Mouse (Mus musculus): Measurements from ENCODE around the gene Gm49322.
"Not testable (repeated sequence)": the region's sequence is repeated elsewhere in the genome, so short reads cannot be mapped to it uniquely, and the experiment has no call there.

Gene Gm49322

DNA sequence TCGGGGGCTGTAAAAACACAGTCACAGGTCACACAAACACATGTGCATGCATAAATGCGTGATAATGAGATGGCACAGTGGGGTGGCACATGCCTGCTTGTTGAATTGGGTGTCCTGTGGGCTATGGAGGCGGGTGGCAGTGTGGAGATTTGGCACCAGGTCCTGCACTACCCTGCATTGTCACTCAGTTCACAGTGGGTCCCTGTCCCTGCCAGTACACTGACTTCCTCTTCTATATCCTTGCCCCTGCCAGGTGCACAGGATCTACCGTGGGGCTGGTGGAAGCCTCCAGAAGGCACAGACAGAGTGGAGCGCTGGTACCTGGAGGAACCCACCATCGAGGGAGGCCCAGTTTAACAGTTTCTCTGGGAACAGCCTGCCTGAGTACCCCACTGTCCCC, 8.5 kb downstream of the Gm49322 start:
- DNase-seq: no peak

DNA sequence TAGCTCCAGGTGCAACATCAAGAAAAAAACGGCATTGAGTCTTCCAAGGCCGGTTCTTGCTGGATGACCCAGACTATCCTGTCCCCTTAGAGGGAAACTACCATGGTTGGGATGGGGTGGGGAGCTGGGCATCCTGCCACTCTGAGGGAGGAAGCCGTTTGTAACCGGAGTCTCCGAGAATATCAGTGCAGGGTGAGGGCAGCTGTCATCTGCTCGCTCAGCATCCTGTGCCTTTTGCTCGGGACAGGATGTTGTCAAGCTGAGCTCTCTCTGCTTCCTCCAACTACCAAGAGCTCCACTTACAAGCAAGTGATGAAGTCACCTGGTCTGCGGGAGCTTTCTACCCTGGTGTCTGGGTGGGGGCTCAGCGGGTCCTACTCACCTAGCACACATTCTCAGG, 12.4 kb downstream of the Gm49322 start:
- DNase-seq: no peak

DNA sequence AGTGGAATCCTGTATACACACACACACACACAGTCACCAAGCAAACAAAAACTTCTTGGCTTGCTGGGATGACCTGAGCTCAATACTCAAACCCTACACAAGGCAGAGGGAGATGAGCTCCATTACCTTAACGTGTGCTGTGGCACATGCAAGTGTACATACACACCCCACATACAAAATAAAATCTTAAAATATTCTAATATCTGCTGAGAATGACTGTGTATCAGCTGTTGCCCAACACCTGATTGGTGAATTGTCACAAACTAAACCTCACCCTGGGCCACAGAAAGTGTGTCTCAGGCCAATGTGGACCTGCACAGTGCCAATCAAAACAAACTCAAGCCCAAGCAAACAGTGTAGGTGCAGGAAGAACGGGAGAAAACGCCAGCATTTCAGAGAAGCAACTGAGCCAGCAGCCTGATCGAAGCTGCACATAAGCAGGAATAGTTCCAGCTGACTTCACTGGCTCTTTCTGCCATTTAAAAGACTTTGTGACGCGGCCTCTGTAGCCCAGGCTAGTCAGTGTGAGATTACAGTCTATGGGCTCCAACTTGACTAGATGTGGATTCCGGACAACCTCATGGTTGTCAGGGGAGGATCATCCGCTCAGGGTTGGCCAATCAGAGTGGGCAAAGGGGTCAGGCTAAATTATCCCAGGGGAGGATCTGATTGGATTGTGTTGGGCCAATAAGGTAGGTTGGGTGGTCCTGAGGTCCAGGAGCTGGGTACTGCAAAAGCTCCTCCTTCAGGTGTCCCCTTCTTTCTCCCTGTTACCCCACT, 13.8 kb downstream of the Gm49322 start:
- DNase-seq: no peak

DNA sequence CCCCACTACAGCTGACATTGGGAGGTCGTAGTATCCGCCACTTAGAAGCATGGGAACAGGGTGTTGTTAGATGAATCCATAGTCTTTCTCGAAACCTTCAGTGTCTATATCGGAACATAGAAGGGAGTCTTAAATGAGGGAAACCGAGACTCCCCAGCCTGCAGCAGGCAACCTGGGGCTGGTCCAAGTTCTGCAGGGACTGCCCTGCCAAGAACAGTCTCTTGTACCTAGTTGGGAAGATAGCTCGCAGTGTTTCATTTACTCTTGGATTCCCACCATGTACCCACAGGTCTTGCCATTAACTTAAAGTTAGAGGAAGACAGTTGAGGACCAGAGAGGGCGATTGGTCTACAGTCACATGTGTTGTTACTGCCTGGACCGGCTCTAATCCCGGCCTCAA, 14.5 kb downstream of the Gm49322 start:
- DNase-seq: no peak

DNA sequence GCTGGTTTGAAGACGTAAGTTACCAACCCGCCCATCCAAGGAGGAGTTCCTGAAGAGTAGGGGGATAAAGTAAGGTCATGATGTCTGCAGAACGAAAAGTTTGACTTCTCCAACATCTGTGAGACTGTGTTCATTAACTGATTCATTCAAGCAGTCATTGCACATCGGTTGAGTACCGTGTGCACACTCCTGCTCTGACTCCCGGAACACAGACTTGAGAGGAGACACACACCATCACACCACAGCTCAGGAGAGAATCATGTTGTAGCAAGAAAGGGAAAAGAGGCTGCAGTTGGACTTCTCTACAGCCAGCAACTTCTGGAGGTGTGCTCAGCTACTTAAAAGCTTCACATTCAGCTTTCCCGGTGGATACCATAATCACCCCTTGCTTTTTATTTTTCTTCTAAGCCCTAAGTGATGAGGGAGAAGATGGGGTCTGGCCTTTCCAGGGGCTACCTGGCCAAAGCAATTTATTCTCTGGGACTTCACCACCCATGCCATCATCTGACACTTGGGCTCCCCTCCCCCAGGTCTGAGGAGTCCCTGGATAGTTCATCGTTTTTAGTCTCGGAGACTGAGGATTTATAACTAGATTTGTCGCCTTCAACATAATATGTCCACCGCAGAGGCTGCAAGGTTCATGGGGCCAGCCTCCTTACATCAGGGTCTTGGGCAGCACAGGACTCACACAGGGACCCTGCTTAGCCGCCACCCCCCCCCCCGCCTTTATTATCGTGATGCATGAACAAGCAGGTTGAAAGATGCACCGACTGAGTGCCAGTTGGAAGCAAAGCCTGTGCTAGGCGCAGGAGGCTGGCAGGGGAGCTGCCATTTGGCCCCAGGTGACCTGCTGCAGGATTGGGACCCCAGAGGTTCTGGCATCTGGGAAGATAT, 15.2 kb downstream of the Gm49322 start:
- DNase-seq: no peak

DNA sequence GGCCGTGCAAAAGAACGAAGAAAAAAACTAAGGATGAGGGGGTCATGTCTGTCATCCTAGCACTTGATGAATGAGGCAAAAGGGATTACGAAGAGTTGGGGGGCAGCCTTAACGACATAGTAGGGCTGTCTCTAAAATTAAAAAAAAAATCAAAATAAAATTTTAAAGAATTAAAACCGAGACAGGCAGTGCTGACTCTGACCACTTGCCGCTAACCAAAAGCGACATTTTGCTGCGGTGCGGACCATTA, 15.8 kb downstream of the Gm49322 start:
- DNase-seq: no peak

DNA sequence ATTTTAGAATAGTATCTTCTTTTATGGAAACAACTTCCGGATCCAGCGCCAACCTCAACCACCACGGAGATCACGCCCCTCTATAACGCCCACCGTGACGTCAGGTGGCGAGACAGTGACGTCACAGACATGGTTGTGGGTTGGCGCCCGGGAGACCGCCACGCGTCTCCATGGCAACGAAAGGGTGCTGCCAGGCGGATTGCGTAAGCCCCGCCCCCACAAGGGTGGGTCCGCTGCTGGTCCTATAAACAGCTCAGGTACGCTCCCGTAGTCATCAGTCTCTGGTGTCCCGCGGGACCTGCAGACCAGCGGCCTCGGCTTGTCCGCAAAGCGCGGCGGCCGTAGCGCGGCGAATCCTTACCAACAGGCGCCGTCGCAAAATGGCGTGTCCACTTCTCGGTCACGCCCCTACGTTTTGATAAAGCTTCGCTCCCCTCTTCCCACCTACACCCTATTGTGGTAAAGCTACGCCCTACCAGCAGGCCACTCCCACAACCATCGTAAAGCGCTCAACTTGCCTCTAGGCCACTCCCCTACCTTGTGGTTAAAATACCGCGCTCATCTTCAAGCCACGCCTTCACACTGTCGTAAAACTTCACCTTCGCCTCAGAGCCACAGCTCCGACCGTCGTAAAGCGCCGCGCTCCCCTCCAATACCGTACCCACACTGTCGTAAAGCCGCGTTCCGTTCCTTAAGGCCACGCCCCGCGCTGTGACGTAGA, 16.3 kb downstream of the Gm49322 start:
- peak; percentile 99 for DNase-seq

DNA sequence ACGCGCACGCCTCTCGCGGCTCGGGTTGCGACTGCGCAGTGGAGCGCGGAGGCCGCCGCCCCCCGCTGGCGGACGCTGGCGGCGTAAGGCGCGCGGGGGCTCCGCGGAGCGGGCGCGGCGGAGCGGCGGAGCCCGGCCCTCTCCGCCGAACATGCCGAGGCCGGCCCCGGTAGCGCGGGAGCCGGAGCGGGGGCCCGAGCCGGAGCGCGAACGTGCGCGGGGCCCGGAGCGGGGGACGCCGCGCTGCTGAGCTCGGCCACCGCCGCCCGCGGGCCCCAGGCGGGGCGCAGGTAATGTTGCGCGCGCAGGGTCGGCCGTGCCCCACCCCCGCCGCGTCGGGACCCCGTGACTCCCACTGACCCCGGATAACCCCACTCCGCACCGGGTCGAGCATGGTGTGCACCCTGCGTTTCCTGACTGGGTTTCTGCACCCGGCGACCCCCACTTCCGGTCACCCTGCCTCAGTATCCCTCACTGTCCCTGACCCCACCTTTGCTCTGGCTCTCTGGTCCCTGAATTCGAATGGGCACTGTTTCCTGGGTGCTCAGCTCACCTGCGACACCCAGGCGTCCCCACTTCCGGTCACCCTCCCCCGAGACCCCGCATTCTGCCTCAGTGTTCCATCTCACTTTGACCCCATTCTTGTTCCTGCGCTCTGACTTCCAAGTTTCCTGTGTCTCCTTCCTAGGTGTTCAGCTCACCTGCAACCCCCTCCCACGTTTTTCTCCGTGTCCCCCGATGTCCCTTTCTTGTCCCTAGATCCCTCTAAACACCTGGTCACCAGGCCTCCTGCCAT, 17.0 kb downstream of the Gm49322 start, which contains the start of gene Csnk1g2:
Csnk1g2 (plus strand) TSS at position 178 of the 796 bp plus-strand sequence.
- DNase-seq: no peak

DNA sequence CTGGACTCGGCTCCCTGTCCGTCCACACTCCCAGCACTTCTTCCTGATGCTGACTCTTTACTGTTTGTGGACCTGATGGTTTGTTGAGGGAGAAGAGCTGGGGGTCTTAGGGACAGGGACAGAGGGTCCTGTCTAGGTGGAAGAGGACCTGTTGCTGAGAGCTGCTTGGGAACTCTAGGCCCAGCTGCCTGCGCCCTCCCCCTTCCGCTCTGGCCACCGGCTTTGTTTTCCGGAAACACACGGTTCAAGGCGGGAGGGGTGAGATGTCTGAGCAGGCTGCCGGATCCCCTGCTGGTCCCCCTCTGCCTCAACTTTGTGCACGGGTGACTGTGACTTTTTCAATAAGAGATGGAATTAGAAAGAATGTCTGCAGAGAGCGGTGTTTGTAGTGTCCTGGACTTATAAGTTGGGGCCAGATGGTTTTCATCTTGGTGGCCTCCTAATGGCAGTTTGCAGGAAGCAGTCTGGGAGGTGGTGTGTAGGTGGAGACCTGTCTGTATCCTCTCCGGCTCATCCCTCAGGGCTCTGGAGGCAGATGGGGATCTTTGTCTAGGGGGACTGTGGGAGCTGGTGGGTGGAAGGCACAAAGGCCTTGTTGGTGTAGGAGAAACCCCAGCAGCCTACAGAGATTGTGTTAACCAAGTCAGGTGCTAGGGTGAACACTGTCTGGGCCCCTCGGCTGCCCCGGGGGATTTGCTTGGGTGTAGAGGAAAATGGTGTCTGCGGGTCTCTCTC, 17.8 kb downstream of the Gm49322 start:
- no peak for DNase-seq

DNA sequence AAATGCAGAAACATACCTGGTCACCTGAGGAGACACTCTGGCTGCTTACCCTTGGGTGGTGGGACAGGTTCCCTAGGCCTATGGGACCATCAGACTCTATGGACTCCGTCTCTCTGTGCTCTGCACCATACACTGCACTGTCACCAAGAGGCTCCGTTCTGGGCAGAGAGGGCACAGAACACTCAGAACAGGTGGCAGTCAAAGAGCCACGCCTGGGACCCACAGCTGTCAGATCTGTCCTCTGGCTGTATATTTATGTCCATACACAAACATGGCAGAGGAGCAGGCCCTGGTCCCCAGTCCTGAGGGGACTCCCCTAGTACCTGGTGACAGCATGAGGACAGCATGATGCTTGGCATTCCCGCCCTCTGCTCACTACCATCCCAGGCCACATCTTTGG, 19.9 kb downstream of the Gm49322 start:
- no peak for DNase-seq

DNA sequence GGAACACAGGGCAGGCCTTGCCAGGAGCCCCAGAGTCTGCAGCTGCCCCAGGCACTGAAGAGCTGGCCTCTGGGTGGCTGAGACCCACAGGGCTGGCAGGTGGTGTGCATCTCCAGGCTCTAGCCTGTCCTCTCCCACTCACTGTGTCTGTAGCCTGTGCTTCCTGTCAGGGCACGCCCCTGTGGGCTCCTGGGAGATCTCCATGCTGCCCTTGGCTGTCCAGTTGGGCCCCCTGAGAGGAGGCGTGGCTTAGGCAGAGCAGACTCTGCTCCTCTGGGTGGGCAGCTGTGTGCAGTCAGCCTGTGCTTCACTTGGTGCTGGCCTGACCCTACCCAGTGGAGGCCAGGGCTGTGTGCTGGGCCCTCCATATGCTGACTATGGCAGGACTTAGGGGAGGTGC, 21.9 kb downstream of the Gm49322 start:
- DNase-seq: no peak

DNA sequence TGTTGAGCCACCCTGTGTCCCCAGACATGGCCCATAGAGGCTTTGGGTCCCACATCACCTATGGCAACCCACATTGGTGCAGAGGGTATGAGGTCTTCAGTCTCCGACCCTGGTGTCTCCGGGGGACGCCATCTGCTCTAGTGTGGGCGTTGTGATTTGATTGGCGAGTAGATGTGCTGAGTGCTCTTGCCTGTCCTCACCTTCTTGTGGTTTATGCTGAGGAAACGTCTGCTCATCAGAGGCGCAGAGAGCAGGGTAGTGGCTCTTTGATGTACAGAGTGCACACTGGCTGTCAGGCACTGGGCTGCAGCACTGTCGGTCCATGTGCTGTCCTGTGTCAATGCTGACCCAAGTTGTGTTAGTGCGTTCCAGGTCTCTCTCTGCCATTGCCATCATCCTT, 23.1 kb downstream of the Gm49322 start:
- no peak for DNase-seq

DNA sequence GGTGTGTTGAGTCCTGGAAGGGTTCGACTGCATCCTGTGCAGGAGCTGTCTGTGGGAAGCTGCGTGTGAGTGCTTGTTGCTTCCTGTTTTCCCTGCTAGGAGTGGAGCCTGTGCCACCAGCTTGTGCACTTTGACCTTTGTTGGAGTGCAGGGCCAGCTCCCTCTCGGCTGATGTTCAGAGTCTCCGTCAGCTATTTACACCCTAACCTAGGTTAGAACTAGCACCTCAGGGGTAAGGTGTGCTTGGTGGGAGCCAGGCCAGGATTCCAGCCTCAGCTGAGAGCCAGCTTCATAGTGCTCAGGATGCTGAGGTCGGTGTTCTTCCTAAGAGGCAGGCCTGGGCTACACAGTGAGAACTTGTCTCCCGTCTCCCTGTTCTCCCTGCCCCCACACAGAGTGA, 29.5 kb downstream of the Gm49322 start:
- no peak for DNase-seq

DNA sequence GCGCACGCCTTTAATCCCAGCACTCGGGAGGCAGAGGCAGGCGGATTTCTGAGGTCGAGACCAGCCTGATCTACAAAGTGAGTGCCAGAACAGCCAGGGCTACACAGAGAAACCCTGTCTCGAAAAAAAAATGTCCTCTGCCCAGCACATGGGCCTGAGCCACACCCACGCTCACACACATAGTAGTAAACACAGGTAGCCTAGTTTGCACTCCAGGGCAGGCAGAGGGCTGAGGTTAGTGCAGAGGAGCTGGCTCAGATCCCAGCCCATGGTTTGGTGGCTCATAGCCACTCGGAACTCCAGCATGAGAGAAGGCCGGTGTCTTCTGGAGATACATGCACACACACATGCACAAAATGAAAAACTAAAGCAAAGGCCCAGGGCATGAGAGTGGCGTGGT, 41.1 kb downstream of the Gm49322 start:
- DNase-seq: no peak

DNA sequence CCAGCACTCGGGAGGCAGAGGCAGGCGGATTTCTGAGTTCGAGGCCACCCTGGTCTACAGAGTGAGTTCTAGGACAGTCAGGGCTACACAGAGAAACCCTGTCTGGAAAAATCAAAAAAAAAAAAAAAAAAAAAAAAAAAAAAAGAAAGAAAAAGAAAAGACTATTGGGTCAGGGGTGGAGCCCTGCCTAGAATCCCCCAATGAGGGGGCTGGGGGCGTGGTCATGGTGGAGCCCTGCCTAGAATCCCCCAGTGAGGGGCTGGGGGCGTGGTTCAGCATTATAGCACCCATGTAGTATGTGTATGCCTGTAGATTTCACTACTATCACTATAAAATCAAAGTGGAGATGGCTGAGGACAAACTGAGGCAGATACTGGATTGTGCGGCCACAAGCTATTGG, 44.1 kb downstream of the Gm49322 start:
- DNase-seq: not testable (repeated sequence)

DNA sequence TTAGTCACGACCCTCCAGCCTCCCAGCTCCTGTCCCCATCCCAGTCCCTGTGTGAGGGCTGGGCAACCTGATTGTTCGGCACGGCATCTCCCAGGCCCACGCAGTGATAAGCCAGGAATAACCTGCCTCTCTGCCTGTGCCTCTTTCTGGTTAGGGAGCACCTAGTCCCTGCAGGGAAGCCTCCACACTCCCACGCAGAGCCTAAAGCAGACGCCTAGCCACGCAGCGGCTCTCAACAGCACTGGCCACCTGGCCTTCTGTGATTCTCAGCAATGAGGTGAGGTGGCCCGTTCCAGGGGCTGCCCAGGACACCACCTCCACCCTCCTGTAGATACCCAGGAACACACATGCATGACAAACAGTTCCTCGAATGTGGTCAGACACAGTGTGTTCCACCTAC, 44.6 kb downstream of the Gm49322 start:
- DNase-seq: peak; percentile 33

DNA sequence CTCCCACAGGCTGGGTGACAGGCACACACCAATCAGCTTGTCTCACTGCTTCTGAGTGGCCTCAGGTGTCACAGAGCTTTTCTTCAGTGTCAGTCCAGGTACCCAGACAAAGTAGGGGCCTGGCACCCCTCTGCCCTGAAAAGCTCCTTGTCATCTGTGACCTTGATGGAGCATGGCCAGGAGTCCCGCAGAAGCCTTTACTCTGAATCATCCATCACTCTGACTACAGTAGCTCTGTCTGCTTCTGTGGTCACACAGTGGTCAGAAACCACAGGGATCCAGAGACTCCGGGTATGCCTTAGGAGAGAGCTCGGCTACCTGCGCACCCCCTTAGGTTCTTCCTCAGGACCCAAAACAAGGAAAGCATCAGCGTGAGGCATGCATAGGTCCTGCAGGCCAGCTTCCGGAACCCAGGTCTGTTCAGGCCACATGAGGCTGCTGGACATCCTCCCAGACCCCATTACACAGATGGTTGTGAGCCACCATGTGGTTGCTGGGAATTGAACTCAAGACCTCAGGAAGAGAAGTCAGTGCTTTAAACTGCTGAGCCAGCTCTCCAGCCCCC, 47.4 kb downstream of the Gm49322 start:
- no peak for DNase-seq

DNA sequence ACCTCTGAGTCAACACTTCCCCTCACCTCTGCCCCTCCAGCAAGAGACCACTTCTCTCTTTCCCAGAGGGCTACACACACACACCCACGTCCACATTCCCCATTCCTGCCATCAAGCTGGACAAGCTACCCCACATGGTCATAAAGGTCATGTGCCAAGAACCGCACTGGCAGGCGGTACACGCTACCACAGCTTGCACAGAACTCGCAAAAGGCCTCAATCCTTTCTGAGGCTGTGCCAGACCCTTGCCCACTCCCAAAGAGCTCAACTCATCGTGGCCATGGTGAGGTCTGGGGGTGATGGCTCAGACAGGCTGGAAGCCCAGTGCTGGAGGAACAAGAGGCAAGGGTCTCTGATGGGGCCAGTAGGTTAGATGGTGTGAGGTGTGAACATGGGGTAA, 49.0 kb downstream of the Gm49322 start:
- DNase-seq: no peak

DNA sequence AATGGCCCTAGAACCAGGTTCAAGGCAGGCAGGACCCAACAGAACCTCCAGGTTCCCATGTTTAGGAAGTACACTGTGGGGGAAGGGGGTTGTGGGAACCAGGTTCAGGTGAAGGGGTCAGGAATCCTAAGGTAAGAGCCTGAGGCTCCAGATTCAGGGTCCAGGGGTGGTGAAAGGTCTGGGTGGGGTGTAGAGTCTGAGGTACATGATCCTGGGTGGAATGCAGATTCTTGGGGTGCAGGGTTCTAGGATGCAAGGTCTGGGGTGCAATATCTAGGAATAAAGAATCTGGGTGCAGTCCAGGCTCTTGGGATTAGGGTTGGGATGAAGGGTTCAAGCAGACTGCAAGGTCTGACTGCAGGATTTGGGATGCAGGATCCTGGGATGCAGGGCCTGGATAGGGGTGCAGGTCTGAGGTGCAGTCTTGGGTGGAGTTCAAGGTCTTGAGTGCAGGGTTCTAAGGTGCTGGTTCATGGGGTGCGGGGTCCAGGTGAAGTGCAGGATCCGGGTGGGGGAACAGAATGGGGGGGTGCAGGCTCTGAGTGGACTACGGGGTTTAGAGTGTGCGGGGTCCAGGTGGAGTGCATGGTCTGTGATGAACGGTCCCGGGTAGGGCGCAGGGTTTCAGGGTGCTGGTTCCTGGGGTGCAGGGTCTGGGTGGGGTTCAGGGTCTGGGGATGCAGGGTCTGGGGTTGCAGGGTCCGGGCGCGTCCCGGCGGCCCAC, 49.7 kb downstream of the Gm49322 start:
- DNase-seq: no peak

DNA sequence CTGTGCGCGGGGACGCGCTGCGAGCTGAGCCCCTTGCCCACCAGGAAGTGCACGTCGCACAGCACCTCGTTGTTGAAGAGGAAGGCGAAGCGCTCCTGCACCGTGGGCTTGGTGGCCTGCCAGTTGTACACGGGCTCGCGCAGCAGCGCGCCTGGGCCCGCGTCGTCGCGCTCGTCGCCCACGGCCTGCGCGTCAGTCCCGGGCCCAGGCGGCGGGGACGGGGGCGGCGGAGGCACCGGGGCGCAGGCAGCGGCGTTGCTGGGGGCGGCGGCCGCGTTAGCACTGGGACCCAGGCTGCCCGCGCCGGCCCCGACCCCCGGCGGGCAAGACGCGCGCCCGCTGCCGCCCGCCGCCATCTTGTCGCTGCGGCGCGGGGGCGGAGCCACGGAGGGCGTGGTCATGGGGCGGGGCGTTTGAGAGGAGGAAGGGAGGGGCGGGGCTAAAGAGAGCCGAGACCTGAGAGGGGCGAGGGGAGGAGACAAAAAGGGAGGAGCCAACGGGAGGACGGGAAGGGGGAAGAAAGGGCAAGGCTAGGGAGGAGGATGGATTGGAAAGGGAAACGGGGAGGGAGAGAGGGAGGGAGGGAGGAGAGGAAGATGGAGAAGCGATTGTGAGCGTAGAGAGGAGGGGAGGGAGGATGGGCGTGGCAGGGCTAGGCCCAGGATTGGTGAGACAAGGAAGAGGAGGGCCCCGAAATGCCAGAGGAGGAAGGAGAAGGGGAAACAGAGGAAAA, 50.5 kb downstream of the Gm49322 start:
- peak; percentile 88 for DNase-seq

All from right cerebral cortex, postnatal 25 days (tissue).